Mouse (Mus musculus) splenic B cell, adult 2 months (primary cell): Measurements from ENCODE around the gene Pigp.

Source experiments
- DNase-seq: peaks from one replicate; pipeline ENCODE4 v3.0.0-alpha.2; 2011; ENCODE audit warnings: low read depth, low spot score
- H3K27me3 ChIP-seq: 2 replicates; pipeline ENCODE4 v1.6.1; 2012; ENCODE audit warnings: mild to moderate bottlenecking, low read length, moderate library complexity, mixed read lengths; ENCODE audit not compliant: control insufficient read depth, poor library complexity, insufficient read depth, severe bottlenecking
- H3K36me3 ChIP-seq: 2 replicates; pipeline ENCODE4 v1.6.1; 2012; ENCODE audit warnings: mild to moderate bottlenecking, low read length, moderate library complexity, mixed read lengths; ENCODE audit not compliant: control insufficient read depth, poor library complexity, insufficient read depth, severe bottlenecking

Gene Pigp

GRCm38 (mm10) chr16:94315215-94315614 lies 56.4 kb downstream of the Pigp start:
- no peaks in the 10 kb centered on the region for H3K27me3 ChIP-seq
- H3K36me3 ChIP-seq = no peaks in the 10 kb centered on the region
- DNase-seq = no peak

- no peaks in the 10 kb centered on the region for H3K36me3 ChIP-seq
- H3K27me3 ChIP-seq = no peaks in the 10 kb centered on the region
- DNase-seq = no peak
Observed at GRCm38 (mm10) chr16:94314626-94315025, 57.0 kb downstream of the Pigp start.

GRCm38 (mm10) chr16:94313229-94314030 lies 58.2 kb downstream of the Pigp start, which contains the start of gene Hlcs:
TSS of gene Hlcs (minus strand) at chr16:94313571.
- no peaks in the 10 kb centered on the region for H3K27me3 ChIP-seq
- peak; percentile 98 for DNase-seq
- H3K36me3 ChIP-seq = no peaks in the 10 kb centered on the region

- H3K27me3 ChIP-seq = no peaks in the 10 kb centered on the region
- no peaks in the 10 kb centered on the region for H3K36me3 ChIP-seq
- peak; percentile 88 for DNase-seq
Observed at GRCm38 (mm10) chr16:94312663-94313228, 58.9 kb downstream of the Pigp start.

- no peak for DNase-seq
Observed at GRCm38 (mm10) chr16:94311931-94312330, 59.7 kb downstream of the Pigp start.

GRCm38 (mm10) chr16:94311416-94311815 lies 60.2 kb downstream of the Pigp start:
- H3K36me3 ChIP-seq = no peaks in the 10 kb centered on the region

More at GRCm38 (mm10) chr16:94311931-94312330, 59.7 kb downstream of the Pigp start:
- Histone ChIP-seq H3K36me3 (no peaks in the 10 kb centered on the region), H3K27me3 (no peaks in the 10 kb centered on the region)

GRCm38 (mm10) chr16:94309025-94309424 lies 62.6 kb downstream of the Pigp start:
- Histone ChIP-seq H3K27me3 (no peaks in the 10 kb centered on the region), H3K36me3 (no peaks in the 10 kb centered on the region)
- DNase-seq = no peak

More at GRCm38 (mm10) chr16:94311416-94311815, 60.2 kb downstream of the Pigp start:
- DNase-seq = no peak
- no peaks in the 10 kb centered on the region for H3K27me3 ChIP-seq
